Mouse (Mus musculus) layer of hippocampus, adult 8-10 months (tissue): ENCODE results near the gene Tk2. TPM values are rescaled to one million over a fixed set of nuclear protein-coding genes. Genes with fewer than 3 reads are reported as not detected.
"Not testable (repeated sequence)": the region's sequence is repeated elsewhere in the genome, so short reads cannot be mapped to it uniquely, and the experiment has no call there.

ENCODE experiments used
- DNase-seq, 2 experiments: peaks; one replicate each; pipeline ENCODE4 v3.0.0; 2022; ENCODE audit warnings: low spot score in 2 of 2
- total RNA-seq, 4 experiments: library from RNA; stranded (reverse); gene quantifications; 2 replicates each; pipeline ENCODE4 v1.2.4; 2022

The Tk2 gene
- 10 to 100 TPM; 39.2 to 46.1 (median 43.9) TPM for total RNA-seq

DNA sequence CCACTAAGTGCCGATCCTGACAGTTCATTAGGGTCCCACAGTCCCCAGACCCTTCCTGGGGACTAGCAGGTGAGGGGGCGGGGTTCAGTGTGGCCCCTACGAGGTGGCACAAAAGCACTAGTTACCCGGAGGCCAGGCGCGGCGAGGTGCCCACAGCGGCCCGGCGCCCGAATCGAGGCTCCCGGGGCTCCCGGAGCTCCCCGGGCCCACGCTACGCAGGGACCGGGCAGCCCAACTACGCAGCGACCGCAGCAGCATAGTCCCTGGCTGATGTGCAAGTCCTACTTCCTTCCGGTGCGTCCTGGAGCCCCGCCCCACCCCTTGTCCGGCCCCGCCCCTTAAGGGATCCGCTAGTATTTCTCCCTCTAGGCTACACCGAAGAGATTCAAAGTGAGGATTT lies at the start of gene Tk2:
Gene Tk2, minus strand, starts transcription at position 283 of the 400 bp plus-strand sequence.
- peak; percentile 60 to 70 for DNase-seq

DNA sequence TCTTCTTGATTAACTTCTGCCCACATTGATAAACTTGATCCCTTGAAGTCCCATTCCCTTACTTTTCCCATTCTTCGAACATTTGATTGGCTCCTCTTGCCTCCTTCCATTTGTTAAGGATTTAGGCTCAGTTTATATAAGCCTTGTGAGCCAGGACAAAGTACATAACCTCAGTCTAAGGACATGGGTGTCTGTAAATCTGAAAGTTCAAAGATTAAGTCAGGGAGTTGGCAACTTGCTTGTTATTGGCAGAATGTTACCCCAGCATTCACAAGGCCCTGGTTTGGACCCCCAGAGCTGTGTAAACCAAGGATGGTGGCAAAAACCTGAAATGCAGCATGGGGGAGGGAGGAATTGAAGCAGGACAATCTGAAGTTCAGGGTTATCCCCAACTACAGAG lies 46.0 kb upstream of the Tk2 start:
- DNase-seq, result no peak

GRCm38 (mm10) chr8:104293081-104293480 lies 44.7 kb upstream of the Tk2 start, which contains the start of gene Cmtm2a:
Gene Cmtm2a (minus strand): TSS chr8:104293181.
- not testable (repeated sequence) for DNase-seq

- no peak for DNase-seq
These were observed 20.6 kb upstream of the Tk2 start for GRCm38 (mm10) chr8:104268937-104269440.

DNA sequence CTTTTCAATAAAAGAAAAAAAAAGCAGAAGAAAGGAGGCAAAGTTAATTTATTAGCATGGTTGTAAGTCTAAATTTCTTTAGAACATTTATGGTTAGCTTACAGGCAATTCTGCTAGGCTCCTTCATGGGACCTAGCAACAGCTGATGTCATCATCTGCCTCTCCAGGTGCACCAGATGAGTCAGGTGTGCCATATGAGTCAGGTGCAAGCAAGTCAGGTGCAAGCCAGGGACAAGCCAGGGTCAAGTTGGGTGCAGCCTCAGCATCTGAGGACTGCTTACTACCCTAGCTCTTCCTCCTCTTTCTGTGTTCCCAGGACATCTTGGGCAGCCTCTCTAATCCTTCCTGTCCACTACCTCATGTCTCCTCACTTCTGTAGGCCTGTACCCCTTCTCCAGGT lies 20.0 kb upstream of the Tk2 start:
- no peak for DNase-seq

DNA sequence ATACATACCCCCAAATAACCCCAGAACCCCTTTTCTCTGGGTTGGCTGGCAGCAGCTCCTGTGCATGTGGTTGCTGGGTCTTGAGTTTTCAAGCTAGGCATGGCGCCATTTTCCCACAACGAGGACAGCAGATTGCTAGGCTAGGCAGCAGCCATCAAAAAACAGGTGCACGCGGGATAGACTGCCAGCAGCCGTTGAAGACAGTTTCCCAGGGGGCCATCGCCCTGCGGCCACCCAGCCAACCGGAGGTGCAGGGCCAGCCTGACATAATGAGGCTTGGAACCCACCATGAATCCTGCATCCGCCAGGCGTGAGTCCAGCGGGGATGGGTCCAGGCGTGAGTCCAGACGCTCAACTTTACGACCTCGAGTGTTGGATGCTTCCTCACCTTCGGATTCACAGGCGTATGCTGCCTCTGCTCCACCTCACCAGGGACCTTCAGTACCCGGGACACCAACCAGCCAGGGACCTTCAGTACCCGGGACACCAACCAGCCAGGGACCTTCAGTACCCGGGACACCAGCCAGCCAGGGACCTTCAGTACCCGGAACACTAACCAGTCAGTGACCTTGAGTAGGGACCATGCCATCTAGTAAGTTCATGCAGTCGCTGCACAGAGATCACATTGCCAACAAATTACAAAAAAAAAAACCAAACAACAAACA lies 16.0 kb upstream of the Tk2 start:
- not testable (repeated sequence) for DNase-seq

DNA sequence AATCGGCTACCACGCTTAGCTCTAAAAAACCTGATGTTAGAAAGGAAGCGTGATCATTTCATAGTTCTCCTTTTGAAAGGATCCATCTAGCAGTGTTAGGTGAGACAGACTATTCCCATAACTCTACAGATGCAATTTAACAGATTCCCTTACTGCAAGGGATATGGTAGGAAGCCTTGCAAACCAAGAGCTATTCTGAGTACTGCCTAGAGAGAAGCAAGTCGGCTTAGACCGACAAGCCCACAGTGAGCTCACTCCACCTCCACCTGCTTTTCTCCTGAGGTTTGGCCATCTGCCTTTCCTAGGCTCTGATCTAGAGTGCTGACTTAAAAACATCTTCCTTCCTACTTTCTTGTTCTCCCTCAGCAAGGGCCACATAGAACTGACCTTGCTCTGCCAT lies 13.4 kb upstream of the Tk2 start:
- DNase-seq, result not testable (repeated sequence)

DNA sequence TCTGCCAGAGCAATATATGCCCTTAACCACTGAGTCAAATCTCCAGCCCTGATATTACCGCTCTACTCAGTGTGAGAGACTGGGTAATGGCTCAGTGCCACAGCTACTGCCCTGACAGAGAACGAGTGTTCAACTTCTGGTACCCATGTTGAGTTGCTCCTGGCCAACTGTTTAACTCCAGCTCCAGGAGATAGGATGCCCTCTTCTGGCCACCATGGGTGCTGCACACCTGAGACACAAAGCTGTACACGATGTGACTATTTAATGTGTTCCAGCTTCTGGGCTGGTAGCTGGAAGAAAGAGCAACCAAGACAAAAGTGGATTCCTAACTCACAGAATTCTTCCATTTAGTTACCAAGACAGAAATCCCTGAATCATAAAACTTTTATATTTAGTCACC lies 4.7 kb upstream of the Tk2 start:
- DNase-seq, result no peak

- no peak for DNase-seq
These were observed 3.1 kb upstream of the Tk2 start for GRCm38 (mm10) chr8:104251461-104251860.

GRCm38 (mm10) chr8:104250439-104251367 lies 2.3 kb upstream of the Tk2 start, which contains the start of gene Cklf:
Gene Cklf (plus strand): TSS chr8:104250861.
- peak; percentile 49 to 71 for DNase-seq

GRCm38 (mm10) chr8:104249442-104249996 lies 1.2 kb upstream of the Tk2 start:
- no peak for DNase-seq

DNA sequence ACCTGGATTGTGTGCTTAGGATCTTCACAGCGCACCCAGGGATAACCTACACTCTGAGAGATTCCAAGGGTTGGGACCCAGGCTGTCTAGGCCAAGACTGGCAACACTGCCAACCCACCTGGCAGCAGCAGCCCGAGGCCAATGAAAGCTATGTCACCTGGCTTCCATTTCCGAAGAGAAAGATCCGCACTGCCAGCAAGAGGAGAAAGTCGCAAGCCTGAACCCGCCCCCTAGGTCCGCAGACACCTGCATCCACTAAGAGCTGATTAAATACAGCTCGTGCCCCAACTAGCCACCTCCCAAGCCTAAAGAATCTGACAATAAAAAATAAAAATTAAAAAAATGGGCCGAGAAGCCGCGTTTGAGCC lies 466 bp downstream of the Tk2 start:
- peak in 1 of 2 experiments; percentile 14 for DNase-seq

DNA sequence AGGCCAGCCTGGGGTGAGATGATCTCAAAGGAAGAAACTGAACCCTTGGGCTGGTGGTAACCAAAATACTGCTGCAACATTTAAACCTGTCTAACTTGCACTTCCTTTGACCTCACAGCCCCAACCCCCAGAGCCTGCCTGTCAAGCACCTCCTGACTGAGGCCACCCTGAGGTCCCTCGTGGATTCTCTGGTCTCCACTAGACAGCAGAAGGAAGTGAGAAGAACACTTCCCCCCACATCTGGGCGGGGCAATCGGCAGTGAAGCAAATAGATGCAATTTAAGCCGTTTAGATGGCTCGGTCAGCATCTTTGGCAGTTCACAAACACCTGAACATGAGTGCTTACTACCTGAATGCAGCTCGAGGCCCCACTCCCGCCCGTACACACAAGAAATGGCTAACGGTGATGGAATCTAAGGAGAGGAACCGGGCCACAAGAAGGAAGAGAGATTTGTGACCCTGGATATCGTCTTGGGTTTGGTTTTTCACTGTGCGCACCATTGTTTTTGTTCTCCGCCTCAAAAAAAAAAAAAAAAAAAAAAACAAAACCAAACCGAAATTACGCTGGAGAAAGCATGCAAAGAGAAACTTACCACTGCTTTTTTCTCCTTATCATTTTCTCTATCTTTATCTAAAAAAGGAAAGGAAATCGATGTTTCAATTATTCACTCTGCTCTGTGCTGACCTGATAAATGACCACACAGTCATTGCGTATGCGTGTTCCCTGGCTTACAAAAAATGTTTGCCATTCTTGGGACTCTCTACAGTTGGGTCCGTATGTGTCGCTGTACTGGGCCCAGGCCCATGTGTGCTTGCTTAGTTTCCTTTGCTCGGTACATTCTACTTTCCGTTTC lies 1.1 kb downstream of the Tk2 start:
- no peak for DNase-seq

DNA sequence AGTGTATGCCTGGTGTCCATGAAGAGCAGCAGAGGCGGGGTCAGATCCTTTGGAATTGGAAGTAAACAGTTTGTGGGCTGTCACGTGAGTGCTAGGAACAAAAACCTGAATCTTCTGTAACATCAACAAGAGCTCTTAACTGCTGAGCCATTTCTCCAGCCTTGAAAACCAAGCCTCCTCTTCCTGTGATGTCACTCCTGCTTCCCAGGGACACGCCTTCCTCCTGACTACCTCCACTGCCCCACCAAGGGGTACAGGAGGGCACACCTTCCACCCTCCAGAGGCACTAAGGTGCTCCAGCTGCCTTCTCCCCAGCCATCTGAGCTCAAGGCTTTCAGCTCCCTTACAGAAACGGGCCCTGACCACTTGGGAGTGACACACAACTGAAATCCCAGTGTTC lies 1.7 kb downstream of the Tk2 start:
- DNase-seq, result no peak

DNA sequence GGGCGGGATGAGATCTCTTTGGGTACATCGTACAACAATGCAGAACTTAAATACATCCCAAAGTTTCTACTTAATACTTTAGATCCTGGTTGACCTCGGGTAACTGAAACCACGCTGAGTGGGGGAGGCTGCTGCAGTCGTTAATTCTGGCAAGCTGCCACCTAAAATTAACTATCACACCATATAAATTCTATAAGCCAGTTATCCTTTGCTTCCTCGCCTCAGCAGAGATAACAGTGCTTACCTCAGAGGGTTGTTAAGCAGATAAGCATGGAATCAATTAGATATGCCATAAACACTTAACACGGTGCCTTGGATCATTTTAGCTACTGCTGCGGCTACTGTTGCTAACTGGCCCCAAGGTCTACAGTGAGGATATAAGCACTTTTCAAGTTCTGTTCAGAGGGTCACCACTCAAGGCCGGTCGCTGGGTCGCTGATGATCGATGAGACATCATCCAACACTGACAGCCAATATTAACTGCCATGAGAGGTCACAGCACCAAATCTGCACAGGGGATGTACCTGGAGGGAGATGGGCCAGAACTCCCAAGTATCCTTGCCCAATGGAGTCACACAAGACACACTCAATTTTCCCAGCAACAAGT lies 6.2 kb downstream of the Tk2 start:
- DNase-seq, result no peak

- no peak for DNase-seq
These were observed 8.9 kb downstream of the Tk2 start for GRCm38 (mm10) chr8:104239418-104239861.

GRCm38 (mm10) chr8:104234573-104234972 lies 13.8 kb downstream of the Tk2 start:
- DNase-seq, result no peak

GRCm38 (mm10) chr8:104232919-104233318 lies 15.4 kb downstream of the Tk2 start:
- no peak for DNase-seq

- DNase-seq, result no peak
These were observed 16.3 kb downstream of the Tk2 start for GRCm38 (mm10) chr8:104232039-104232438.

DNA sequence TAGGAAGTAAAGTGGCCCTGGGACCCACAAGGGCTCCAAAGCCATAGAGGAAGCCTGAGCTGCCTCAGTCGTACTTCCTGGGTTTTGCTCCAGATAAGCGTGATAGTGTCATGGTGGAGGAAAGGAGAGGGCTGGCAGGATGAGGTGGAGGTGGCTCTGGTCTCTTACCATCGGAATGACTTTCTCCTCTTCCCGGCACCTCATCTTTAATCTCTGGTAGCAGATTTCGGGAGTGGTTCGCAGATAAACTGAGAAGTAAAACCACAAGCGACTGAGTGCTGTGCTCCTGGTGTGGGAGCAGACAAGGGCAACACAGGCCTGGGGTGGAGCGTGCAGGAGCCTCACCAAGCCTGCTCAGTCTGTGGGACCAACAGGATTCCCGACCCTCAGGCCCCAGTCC lies 18.0 kb downstream of the Tk2 start:
- DNase-seq, result no peak

- DNase-seq, result no peak
These were observed 21.3 kb downstream of the Tk2 start for GRCm38 (mm10) chr8:104227048-104227447.
